Mouse (Mus musculus) heart, postnatal 10 days (tissue): ENCODE measurements around the gene Rps11. TPM values are rescaled to one million over a fixed set of nuclear protein-coding genes. Genes with fewer than 3 reads are reported as not detected.
"Not testable (repeated sequence)": the region's sequence is repeated elsewhere in the genome, so short reads cannot be mapped to it uniquely, and the experiment has no call there.

ENCODE experiments used
- DNase-seq, 2 experiments: peaks; one replicate each; pipeline ENCODE4 v3.0.0; 2021
- intact Hi-C: fragments of 180-260 bp; cut with DNase I; formaldehyde crosslinking; loops from one replicate; pipeline ENCODE4 v1.15.1; 2025
- total RNA-seq, 2 experiments: library from RNA; stranded (reverse); gene quantifications; 2 replicates each; pipeline ENCODE4 v1.2.3; 2021

Gene Rps11
- 100 to 1,000 TPM; 752 to 773 TPM for total RNA-seq

DNA sequence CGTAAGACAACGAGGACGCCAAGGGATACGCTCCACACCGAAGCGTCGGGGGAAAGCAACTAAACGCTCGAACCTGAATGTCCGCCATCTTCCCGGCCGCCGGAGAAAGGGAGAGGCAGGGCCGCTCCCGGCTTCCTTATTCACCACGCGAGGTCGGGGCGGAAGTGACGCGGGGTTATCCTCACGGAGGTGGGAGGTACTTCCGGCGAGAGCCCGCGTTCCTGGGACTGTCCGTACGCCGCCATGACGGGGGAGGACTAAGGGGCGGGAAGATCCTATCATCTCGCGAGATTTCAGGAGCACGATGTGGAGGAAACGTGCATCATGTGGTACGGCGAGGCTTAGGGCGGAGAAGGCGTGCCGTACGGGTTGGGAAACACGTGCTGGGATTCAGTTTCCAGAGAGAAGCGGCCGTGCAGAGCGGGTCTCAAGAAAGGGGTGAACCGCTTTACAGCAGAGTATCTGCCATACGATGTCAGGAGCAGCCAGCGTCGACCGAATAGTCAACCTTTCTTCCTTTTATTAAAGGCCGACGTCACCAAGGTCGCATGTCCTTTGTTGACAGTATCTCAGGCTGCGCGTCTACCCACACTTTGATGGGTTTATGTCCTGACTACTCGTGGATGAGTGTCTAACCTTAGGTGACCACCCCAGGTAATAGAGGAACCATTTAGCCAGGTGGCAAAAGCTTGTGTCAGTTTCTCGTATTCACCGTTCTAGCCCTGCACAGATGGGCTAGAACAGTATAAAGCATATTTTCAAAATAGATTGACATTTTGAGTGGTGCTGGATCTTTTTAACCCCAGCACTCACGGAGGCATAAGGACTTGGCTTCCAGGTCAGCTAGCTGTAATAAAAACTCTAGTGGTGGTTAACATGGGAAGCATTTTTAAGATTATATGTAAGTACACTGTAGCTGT is at the start of gene Rps11:
TSS of gene Rps11 (minus strand) at position 216 of the 920 bp plus-strand sequence.
- DNase-seq = peak; percentile 99
- intact Hi-C loops = loop anchor here (5.0 kb wide), 1 partner anchor 42 kb away; no protein-coding TSS in a partner anchor

DNA sequence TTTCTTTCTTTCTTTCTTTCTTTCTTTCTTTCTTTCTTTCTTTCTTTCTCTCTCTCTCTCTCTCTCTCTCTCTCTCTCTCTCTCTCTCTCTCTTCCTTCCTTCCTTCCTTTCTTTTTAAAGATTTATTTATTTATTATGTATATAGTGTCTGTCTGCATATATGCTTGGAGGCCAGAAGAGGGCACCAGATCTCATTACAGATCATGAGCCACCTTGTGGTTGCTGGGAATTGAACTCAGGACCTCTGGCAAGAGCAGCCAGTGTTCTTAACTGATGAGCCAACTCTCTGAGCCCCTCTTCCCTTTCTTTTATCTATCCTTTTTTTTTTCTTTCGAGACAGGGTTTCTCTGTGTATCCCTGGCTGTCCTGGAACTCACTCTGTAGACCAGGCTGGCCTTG is 49.5 kb upstream of the Rps11 start:
- DNase-seq, intact Hi-C loops: not testable (repeated sequence)

DNA sequence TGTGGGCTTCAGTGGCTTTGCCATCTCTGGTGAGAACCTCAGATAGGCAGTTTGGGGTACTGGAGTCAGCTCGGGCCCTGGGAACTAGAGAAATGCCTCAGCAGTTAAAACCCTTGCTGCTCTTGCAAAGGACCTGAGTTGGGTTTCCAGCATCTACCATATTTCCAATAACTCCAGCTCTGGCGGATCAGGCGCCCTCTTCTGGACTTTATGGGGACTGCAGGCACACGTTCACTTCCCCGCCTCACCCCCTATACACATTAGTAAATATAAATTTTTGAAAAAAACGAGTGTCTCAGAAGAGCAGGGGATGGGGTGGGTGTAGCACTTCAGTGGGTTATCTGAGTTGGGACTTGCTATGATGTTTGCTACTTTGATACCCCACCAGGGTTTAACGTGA is 48.7 kb upstream of the Rps11 start:
- intact Hi-C loops = no loop called here
- DNase-seq = no peak

DNA sequence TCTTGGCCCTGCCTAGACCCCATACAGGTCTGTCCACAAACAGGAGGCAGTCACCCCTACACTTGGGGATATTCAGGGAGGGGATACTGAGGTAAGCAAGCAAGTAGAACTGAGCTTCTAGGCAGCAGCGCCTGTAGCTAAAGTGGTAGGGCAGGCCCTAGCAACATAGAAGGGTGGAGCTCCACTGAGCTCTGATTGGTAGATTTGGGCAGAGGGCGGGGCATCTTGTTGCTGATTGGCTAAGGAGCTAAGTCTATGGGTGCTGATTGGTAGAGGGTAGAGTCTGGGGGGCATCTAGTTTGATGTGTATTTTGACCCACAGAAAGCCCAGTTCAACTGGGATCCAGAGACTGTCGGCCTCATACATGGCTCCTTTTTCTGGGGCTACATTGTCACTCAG is 45.3 kb upstream of the Rps11 start:
- intact Hi-C loops = no loop called here
- no peak for DNase-seq

DNA sequence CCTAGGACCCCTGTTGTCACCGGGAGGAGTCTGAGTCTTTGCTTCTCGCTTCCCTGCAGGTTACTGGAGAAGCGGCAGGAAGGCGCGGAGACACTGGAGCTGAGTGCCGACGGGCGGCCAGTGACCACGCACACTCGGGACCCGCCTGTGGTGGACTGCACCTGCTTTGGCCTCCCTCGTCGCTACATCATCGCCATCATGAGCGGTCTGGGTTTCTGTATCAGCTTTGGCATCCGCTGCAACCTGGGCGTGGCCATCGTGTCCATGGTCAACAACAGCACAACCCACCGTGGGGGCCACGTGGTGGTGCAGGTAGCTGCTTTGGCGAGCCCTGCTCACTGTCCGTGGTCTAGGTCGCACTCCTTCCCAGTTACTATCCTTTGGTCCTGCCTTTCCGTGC is 44.4 kb upstream of the Rps11 start:
- intact Hi-C loops = no loop called here
- DNase-seq = no peak

DNA sequence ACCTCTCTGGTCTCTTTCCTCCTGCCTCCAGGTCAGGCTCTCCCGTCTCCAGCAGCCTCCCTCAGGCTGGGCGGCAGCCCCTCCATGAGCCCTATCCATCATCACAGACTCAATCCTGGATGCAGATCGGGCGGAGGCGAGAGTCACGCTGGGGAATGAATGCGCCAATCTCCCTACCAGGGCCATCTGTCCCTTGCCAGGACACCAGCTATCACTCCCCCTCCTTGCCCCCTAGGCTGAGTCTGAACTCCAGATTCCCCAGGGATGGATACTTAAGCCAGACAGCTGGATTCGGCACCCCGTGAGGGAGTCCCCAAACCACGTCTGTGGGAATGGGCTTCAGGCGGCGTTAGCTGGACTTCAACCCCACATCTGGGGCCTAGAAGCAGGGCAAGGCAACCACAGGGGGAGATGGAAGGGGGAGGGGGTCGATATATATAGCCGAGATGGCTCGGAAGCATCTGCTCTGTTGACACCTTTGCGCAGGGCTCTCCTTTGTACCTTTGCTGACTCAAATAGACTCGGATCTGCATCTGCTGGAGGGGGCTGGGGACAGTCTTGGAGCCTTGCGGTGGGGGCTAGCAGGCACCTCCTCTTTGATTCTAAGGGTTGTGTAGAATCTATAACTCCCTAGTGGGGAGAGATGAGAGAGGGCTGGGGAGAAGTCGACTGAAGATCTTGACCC is 43.7 kb upstream of the Rps11 start:
- intact Hi-C loops = no loop called here

DNA sequence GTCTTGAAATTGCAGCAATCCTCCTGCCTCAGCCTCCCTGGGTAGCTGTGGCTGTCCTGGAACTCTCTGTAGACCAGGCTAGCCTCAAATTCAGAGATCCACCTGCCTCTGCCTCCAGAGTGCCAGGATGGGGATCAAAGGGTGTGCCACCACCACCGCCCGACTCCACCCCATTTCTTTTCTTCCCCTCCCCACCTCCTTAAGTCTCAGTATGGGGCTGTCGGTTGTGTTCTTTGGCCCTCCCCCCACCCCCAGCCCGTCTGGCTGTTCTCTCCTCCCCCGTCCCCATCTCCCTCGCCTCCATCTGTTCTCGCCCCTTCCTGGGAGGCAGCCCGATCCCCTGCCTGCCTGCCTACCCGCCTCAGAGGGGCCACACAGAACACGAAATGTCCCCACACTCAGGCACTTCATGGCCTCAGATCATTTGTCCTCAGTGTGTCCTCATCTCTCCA is 42.7 kb upstream of the Rps11 start:
- no peak for DNase-seq
- intact Hi-C loops = no loop called here

More for the DNA sequence above, 43.7 kb upstream of the Rps11 start:
- no peak for DNase-seq

DNA sequence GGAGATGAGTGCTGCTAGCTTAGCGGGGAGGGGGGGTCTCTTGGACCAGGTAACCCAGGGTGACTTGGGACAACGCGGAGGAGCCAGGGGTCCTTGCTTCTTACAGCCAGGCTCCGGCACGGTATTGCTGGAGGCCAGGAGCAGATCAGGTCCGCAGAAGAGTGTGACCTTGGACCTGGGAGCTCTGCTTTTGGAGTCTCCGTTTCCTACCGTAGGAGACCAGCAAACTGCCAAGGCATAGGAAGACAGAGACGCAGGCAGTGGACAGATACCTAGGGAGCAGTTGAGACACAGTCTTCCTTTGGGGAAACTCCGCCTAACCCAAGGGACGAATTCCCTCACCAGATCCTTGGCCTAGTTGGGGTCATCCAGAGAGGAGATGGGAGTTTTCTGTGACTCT is 41.5 kb upstream of the Rps11 start:
- intact Hi-C loops = no loop called here
- no peak for DNase-seq

DNA sequence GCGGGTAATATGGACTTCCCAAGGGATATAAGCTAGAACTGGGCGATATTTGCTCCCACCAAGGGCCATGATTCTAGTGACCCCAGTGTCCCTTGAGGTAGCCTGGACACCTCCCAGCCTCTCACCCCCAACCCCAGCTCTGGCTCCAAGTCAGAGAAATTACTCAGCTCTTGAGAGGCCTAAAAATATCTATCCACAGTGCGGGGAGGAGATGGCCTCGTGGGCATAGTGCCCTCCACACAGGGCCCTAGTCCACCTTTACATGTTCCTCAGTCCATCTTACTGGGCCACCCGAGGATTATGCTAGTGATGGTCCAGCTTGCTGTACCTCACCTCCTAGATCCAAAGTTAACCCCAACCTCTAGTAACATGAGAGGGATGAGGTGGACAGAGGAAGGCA is 40.6 kb upstream of the Rps11 start:
- intact Hi-C loops = no loop called here
- DNase-seq = no peak

DNA sequence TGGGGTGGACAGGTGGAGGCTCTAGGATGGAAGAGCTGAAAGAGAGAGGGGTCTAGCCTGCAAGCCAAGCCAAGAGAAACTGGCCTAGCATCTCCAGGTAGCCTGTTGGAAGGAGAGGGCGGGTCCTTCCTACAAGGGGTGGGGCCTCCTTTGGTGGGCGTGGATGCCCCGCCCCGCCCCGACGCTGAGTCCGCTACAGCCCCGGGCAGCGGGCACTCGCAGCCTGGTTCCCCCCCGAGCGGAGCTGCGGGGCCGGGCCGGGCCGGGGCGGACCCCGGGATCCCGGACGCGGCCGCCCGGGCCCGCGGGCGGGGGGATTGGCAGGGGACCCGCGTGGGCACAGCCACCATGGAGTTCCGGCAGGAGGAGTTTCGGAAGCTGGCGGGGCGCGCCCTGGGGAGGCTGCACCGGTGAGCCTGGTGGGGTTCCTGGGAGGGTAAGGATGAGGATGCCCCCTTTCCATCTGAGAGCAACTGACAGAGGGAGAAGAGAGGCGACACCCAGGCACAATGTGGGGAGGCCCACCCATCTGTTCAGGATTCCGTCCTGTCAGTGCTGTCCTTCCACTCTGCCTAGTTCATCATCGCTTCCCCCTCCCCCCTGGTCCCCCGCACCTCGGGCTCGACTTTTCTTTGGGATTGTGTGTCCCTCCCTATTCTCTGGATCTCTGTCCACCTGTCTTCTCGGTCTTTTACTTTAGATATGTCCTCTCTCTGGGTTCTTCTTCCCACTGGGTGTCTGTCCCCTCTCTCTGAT is 39.7 kb upstream of the Rps11 start, which contains the start of gene Slc17a7:
TSS of gene Slc17a7 (plus strand) at position 215 of the 756 bp plus-strand sequence.
- DNase-seq = no peak
- intact Hi-C loops = loop anchor here (2.0 kb wide), 1 partner anchor 135 kb away; no protein-coding TSS in a partner anchor

DNA sequence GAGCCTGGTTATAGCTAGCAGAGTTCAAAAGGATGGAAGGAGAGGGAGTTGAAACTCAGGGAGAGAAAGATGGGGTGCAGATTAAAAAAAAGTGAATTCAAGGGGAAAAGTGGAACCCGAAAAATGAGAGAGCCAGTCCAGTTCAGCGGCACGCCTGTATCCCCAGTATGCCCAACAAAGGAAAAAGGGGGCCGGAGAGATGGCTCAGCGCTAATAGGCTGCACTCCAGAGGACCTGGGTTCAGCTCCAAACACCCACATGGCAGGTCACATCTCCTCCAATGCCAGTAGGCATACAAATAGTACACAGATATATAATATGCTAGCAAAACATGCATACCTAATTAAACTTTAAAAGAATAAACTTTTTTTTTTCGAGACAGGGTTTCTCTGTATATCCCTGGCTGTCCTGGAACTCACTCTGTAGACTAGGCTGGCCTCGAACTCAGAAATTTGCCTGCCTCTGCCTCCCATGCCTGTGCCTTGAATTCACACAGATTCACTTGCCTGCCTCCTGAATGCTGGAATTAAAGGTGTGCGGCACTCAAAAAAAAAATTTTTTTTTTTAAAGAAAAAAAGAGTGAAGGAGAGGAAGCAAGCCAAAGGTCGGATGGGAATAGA is 38.9 kb upstream of the Rps11 start:
- intact Hi-C loops = loop anchor here (1.0 to 2.0 kb wide), 2 partner anchors 35 to 136 kb away; no protein-coding TSS in a partner anchor
- no peak for DNase-seq

DNA sequence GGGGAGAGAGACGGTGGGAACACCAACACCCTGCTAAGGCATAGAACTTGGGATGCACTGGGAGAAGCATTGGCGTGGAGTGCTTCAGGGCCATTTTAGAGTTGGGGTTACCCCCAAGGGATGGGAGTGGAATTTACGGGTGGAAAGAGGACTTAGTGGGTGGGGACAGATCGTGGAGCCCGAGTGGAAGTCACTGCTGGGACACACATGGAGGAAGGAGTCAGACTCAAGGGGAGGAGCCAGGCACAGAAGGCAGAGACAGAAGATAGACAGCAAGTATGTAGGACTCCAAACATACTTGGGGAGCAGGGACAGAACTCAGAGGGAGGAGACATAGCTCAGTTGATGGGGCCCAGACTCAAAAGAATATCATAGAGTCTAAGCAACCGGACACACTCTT is 38.3 kb upstream of the Rps11 start:
- no peak for DNase-seq
- intact Hi-C loops = loop anchor here (1.0 to 2.0 kb wide), 2 partner anchors 36 to 136 kb away; no protein-coding TSS in a partner anchor

DNA sequence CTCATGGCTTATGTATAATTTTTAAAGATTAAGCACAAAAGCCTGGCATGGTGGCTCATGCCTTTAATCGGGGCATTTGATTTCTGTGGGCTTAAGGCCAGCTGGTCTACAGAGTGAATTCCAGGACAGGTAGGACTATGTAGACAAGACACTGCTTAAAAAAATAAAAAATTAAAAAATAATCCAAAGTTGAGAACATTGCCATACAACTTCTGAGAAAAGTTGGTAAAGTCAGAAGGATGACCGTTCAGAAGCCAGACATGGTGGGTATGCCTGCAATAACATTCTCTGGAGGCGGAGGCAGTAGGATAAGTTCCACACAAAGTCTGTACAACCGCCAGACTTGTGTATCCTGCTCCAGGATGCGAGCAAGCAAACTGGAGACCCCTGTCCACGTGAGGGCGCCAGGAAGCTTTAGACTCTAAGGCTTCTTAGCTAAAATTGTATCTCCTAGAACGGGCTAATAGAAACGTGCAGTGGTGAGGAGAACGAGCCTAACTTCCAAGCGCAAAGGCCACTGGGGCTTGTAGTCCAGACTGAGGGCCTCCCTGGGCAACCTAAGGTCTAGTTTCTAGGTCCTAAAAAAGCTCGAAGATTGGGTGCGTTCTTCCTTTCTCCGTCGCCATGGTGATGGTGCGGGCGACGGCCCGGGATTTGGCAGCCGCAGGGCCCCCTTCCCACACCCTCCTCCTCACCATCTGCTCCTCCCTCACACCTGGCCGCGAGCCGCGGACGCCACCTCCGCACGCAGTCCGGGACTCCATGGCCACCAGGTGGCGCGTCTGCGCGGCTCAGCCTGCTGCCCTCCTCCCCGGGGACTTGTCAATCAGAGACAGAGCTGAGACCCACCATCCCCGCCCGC is 37.6 kb upstream of the Rps11 start:
- DNase-seq = peak; percentile 93 to 94
- intact Hi-C loops = loop anchor here (1.0 to 2.0 kb wide), 2 partner anchors 36 to 137 kb away; no protein-coding TSS in a partner anchor

DNA sequence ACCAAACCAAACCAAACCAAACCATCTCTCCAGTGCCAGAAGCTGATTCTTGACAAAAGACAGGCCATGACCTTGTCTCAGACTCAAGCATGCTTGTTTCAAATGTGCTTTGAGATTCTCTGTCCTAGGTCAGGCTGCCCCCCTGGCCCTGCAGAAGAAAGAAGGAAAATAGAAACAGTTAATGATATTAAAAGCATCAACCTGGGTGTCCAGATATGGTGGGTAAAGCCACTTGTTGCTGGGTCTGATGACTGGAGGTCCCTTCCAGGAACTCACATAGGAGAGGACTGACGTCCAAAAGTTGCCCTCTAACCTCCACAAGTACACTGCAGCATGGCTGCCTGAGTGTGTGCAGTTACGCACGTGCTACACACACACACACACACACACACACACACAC is 36.6 kb upstream of the Rps11 start:
- intact Hi-C loops = no loop called here
- no peak for DNase-seq

DNA sequence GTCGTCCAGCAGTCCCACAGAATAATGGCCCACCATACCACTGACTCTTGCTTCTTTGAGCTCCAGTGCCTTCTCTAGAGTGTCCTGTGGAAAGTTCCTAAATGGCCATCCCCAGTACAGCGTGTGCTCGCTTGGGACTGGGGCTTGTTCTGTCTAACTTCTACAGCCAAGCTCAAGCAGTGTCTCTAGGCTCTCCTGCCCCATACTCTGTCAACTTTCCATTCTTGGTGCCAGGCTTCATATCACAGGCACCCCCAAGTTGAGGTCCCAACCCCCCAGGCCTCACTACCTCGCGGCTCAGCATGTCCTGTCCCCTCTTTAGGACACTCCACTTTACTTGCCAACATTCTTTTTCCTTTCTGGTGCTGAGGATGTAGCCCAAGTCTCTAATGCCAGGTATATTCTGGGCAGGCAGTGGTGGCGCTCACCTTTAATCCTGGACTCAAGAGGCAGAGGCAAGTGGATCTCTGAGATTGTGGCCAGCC is 36.1 kb upstream of the Rps11 start:
- intact Hi-C loops = no loop called here
- no peak for DNase-seq

DNA sequence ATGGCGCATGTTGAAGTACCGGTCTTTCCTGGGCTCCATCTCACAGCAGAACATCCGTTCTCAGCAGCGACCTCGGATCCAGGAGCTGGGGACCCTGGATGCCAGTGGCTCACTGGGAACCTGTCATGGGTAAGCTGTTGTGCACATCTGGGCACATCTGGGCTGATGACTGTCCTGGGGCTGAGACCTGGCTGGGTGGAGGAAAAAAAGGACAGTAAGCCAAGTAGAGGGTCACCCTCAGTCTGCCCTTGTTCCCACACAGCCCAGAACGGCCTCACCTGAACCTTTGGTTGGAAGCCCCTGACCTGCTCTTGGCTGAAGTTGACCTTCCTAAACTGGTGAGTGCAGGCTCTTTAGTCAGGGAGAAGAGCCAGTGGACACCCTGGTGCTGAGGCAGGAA is 34.8 kb upstream of the Rps11 start:
- intact Hi-C loops = no loop called here
- DNase-seq = no peak

DNA sequence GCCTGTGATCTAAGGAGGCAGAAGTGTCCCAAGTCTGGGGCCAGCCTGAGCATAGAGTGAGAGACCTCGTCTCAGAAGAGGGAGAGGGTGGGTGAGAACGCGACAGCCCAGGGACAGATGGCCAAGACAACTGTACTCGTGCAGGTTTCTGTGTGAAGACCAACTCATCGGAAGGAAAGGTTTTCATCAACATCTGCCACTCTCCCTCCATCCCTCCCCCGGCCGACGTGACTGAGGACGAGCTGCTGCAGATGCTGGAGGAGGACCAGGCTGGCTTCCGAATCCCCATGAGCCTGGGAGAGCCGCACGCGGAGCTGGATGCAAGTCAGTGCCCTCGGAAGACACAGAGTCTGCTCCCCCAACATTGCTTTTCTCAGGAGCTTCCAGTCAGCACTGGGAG is 33.2 kb upstream of the Rps11 start:
- intact Hi-C loops = no loop called here
- no peak for DNase-seq

DNA sequence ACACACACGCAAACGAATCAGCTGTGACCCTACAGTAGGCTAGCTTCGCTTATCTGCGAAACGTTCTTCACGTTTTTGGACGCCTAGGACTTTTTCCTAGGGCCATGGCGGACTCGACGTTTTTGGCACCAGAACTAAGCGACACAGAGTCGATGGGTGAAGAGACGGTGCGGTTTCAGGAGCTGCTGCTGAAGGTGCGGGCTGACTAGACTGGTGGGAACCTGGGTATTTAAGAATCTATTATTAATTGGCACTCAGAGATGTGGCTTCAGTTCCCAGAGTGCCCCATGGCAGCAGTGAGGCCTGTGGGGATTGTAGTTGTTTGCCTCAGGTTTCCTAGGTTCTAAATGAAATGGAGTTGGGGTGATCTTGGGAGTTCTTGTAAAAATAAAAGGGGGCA is 32.0 kb upstream of the Rps11 start:
- DNase-seq = no peak
- intact Hi-C loops = no loop called here

DNA sequence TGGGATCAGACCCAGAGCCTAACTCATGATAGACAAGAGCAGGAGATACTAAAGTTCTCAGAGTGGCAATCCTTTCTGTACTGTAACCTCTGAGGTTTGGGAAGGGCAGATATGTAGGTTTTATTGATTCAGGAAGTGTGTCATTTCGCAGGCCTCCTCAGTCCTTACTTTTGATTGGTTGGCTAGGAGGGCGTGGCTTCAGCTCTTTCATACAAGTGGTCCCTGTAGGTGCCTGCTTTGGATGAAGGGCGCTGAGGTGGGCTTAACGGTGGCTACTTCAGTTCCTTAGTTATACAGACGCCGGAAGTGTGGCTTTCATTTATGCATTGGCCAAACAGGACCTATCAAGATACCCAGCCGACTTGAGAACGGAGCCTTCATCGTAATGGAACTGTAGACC is 31.4 kb upstream of the Rps11 start:
- DNase-seq = no peak
- intact Hi-C loops = no loop called here
